Mouse (Mus musculus): ENCODE results near the gene Csnka2ip. TPM values are rescaled to one million over a fixed set of nuclear protein-coding genes. Genes with fewer than 3 reads are reported as not detected.

Csnka2ip gene
- 0.02 TPM in 1 of 2 replicates, not detected in the other for polyA plus RNA-seq (2012; rRNA removed)

GRCm38 (mm10) chr16:64602308-64602707, at the start of gene Csnka2ip:
Csnka2ip (minus strand) TSS chr16:64602408.

Other genes starting within 250 kb of the Csnka2ip start
- gene 4930453N24Rik, start 168.8 kb upstream of the Csnka2ip start, polyA plus RNA-seq (2012; rRNA removed) = 18.5 and 20.4 TPM in 2 replicates
- 7.2 and 7.8 TPM in 2 replicates for gene Zfp654, start 249.2 kb upstream of the Csnka2ip start, polyA plus RNA-seq (2012; rRNA removed)
- gene Cggbp1, start 249.6 kb upstream of the Csnka2ip start, polyA plus RNA-seq (2012; rRNA removed) = 41.8 and 46.2 TPM in 2 replicates